Mouse (Mus musculus): ENCODE data around the gene Pstk.

GRCm38 (mm10) chr7:131337502-131338068 is 33.4 kb upstream of the Pstk start:
- TF ChIP-seq CTCF (conservative IDR thresholded peaks at IDR 0.05; ENCODE audit: low read length) (no peak), NANOG (IDR thresholded peaks at IDR 0.05; ENCODE audit: borderline replicate concordance, low read length) (no peak), POU5F1 (IDR thresholded peaks at IDR 0.05; ENCODE audit: borderline replicate concordance, low read length) (no peak)

All from E14TG2a.4 (cell line).